Mouse (Mus musculus) cerebellum, adult 2 months (tissue): ENCODE data around the gene Angptl1.

Experiments used
- CTCF ChIP-seq: fragments of 200-500 bp; IDR thresholded peaks from 2 replicates; pipeline ENCODE4 v1.5.1; 2011; ENCODE audit warnings: low read depth, mild to moderate bottlenecking, control low read depth, low read length, moderate library complexity, borderline replicate concordance; ENCODE audit not compliant: insufficient read depth
- POLR2A ChIP-seq: fragments of 200-500 bp; IDR thresholded peaks from 2 replicates; pipeline ENCODE4 v1.6.1; 2011; ENCODE audit warnings: low read length, control low read depth, borderline replicate concordance; ENCODE audit not compliant: insufficient read depth

- no peak for TF ChIP-seq CTCF
- no peak for TF ChIP-seq POLR2A
Measured at GRCm38 (mm10) chr1:156819236-156819635, 19.1 kb upstream of the Angptl1 start.
